Mouse (Mus musculus) E14TG2a.4 (cell line): ENCODE results near the gene Zmat3.

Experiments used
- CTCF ChIP-seq: conservative IDR thresholded peaks from 2 replicates; pipeline ENCODE4 v1.5.1; 2014; ENCODE audit warnings: low read length
- NANOG ChIP-seq: IDR thresholded peaks from 2 replicates; pipeline ENCODE4 v1.6.1; 2014; ENCODE audit warnings: borderline replicate concordance, low read length, mixed read lengths
- POU5F1 ChIP-seq: IDR thresholded peaks from 2 replicates; pipeline ENCODE4 v1.6.1; 2014; ENCODE audit warnings: low read length, borderline replicate concordance

- TF ChIP-seq CTCF = no peak
- no peak for TF ChIP-seq NANOG
- TF ChIP-seq POU5F1 = no peak
These were observed 1.7 kb upstream of the Zmat3 start for GRCm38 (mm10) chr3:32367516-32367915.
